Mouse (Mus musculus) forebrain, embryonic 11.5 days (tissue): ENCODE measurements around the gene Oas1c. TPM values are rescaled to one million over a fixed set of nuclear protein-coding genes. Genes with fewer than 3 reads are reported as not detected.

ENCODE experiments used
- microRNA-seq: library from miRNA; unstranded; fragments of <30 nt; microRNA quantifications from one replicate; pipeline ENCODE4, GENCODE M21; 2016; ENCODE audit not compliant: insufficient number of aligned reads
- polyA plus RNA-seq: library from polyadenylated mRNA; unstranded; fragments of >200 nt; fragmentation: Nextera tagmentation; extraction: Ambion mirVana; gene quantifications from 2 replicates; pipeline ENCODE4 v1.2.1, GENCODE M21; 2014

Gene Oas1c
- polyA plus RNA-seq, 1 experiment from 2014 or later = 0.36 TPM

Small RNA genes within 50 kb of the gene (microRNA-seq; reads per million reads assigned to microRNA genes)
- not detected for gene Gm22907

Other genes starting within 250 kb of the Oas1c start
- gene Tpcn1, start 223.8 kb downstream of the Oas1c start, polyA plus RNA-seq = 14.5 and 14.6 TPM in 2 replicates
- 1.1 TPM in 2 replicates for gene Iqcd, start 223.5 kb downstream of the Oas1c start, polyA plus RNA-seq
- 10.2 and 10.6 TPM in 2 replicates for gene Rita1, start 199.9 kb downstream of the Oas1c start, polyA plus RNA-seq
- gene Ddx54, start 199.8 kb downstream of the Oas1c start, polyA plus RNA-seq = 45.2 and 45.7 TPM in 2 replicates
- not detected in 2 replicates for gene Cfap73, start 178.3 kb downstream of the Oas1c start, polyA plus RNA-seq
- not detected in 2 replicates for gene Rasal1, start 163.7 kb downstream of the Oas1c start, polyA plus RNA-seq
- 6.4 and 6.6 TPM in 2 replicates for gene Dtx1, start 100.6 kb downstream of the Oas1c start, polyA plus RNA-seq
- gene Oas2, start 62.7 kb downstream of the Oas1c start, polyA plus RNA-seq = 0.15 TPM in 1 of 2 replicates, not detected in the other
- 0.12 and 0.27 TPM in 2 replicates for gene Oas3, start 34.9 kb downstream of the Oas1c start, polyA plus RNA-seq
- gene Oas1e, start 17.0 kb downstream of the Oas1c start, polyA plus RNA-seq = not detected in 2 replicates
- gene Oas1f, start 34.9 kb upstream of the Oas1c start, polyA plus RNA-seq = not detected in 2 replicates
- gene Oas1h, start 48.9 kb upstream of the Oas1c start, polyA plus RNA-seq = not detected in 2 replicates
- gene Oas1g, start 75.1 kb upstream of the Oas1c start, polyA plus RNA-seq = not detected in 2 replicates
- 0.35 and 0.60 TPM in 2 replicates for gene Oas1a, start 95.0 kb upstream of the Oas1c start, polyA plus RNA-seq
- gene Oas1d, start 102.0 kb upstream of the Oas1c start, polyA plus RNA-seq = not detected in 2 replicates
- 2.1 and 2.2 TPM in 2 replicates for gene Rph3a, start 197.6 kb upstream of the Oas1c start, polyA plus RNA-seq